Mouse (Mus musculus) adrenal gland, postnatal 14 days (tissue): ENCODE results near the gene Kcnq1. TPM values are rescaled to one million over a fixed set of nuclear protein-coding genes. Genes with fewer than 3 reads are reported as not detected.
A peak's percentile ranks its signal among the peaks of the same experiment; 100 is the strongest.

Experiments used
- DNase-seq: peaks from one replicate; pipeline ENCODE4 v3.0.0; 2021; ENCODE audit warnings: mixed read lengths
- long read RNA-seq, 2 experiments: library from polyadenylated mRNA; stranded (forward); transcript quantifications; one replicate each; pipeline ENCODE4 v2.0.0; 2021
- total RNA-seq: library from RNA; stranded (reverse); gene quantifications from 2 replicates; pipeline ENCODE4 v1.2.3, GENCODE M21; 2021

Gene Kcnq1
- 4.4 and 6.1 TPM in 2 replicates for total RNA-seq
- long read RNA-seq, experiment 1, partial matches to known transcripts = 0 of 5 reads
- long read RNA-seq, experiment 1, other reads (novel, unspliced or antisense) = 2 of 5 reads
- long read RNA-seq, experiment 2, partial matches to known transcripts = 2 of 3 reads
- long read RNA-seq, experiment 2, other reads (novel, unspliced or antisense) = 1 of 3 reads

DNA sequence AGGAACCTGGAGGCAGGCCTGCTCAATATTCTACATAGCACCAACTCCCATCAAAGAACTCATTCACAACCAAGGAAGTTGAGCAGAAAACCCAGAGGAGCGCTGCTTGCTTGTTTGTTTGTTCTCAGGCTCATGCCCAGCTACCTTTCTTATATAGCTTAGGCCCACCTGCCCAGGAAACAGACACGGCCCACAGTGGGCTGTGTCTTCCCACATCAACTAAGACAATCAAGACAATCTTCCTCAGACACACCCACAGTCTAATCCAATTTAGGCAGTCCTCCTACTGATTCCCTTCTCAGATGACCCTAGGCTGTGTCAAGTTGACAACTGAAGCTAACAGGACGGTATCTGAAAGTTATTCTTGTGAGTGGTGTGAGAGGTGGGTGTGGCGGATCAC, at the start of gene Kcnq1:
Kcnq1 (plus strand) TSS at position 301 of the 400 bp plus-strand sequence.
- no peak for DNase-seq

DNA sequence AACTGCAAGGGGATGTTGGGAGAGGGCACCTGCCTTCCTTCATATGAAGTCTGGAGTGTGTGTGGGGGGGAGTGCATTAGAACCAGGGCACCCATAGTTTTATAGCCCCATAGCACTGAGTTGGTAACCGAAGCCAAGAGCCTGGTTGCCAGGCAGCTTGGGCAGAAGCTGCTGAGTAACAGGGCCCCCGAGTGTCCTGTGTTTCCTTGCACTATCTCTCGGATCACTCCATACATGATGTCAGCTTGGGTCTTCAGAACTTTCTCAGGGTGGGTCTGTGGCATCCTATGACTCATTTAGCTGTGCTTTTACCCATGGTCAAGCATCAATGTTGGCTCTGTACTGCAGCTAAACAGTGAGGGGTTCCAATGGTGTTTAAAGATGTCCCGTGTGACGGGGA, 49.1 kb upstream of the Kcnq1 start:
- DNase-seq = no peak

DNA sequence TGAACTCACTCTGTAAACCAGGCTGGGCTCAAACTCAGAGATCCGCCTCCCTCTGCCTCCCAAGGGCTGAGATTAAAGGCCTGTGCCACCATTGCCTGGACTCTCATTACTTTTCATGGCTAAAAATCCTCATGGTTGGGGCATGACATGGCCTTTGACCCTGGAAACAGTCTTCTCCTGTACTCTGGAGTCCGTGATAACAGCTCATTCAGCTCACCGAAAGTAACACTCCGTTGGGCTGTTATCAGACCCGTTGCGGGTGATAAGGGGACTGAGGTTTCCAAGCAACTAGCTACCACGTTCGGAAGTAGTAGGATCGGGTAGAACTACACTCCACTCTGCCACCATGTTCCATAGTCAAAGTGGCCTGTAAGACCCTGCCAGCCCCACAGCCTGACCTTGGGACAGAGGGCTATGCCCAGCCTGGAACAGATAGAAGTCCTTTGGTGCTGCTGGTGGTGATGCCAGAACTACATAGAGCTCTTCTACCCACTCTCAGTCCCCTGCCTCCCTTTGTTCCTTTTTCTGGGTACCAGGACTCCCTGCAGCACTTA, 48.4 kb upstream of the Kcnq1 start:
- DNase-seq = no peak

DNA sequence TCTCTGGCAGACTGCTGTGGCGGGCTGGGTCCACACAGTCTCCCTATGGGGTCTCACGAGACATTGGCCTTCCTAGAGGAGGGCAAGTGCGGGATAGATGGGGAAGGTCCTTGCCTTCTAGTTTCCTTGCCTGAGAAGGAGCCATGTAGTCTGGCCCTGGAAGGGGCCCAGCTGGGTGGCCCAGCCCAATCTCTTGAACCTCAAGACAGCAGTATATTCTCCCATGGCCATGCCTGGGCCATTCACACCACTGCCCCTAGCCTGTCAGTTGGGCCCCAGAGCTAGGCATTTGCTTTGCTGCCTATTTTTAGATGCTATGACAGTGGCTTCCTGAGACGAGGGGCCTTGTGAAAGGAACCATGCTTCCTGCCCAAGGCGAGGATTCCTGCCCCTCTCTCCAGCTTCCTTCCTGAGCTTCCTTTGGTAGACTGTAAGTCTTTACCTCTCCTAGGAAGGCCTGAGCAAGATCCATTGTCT, 47.9 kb upstream of the Kcnq1 start:
- peak; percentile 43 for DNase-seq

DNA sequence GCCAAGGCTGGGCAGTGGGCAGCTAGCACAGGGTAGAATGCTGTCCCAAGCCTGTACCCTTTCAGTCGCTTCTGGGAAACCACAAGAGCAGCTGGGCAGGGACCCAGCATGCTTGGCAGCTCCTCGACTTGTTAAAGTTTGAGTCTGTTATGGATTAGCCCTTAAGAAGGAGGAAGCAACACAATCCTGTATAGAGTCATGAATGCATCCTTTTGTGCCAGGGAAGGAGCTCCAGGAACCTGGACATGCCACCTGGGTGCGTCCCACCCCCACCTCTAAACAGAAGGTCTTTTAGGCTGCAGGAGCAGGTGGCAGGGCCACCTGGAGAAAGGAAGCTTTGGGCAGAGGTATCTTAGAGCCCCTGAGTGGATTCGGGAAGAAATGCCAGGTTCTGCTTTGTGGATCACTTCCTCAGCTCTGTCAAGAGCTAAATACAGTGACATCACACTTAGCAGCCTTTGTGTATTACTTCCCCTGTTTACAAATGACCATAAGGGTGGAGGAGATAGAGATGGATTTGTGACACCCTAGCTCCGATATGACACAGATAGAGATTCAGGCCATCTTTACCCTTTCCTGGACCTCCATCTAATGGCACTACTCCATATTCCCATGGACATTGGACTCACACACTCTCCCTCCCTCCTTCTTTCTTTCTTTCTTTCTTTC, 46.8 kb upstream of the Kcnq1 start:
- DNase-seq = no peak

DNA sequence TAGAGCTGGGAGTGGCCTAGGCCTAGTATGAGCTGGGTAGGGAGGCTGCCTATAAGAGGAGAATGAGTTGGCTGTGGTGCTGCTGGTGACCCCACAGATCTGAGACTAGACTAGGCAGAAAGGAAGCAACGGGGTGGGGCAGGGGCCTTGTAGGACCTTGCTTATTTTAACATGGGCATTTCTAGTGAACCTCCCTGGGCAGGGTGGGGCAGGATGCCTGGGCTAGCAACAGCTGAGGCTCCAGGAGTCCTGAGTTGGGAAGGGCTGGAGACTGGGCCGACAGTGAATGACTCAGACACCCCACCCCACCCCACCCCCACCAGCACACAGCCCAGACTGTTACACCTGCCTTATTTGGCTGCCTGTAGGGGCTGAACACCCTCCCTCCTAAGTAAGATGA, 43.5 kb upstream of the Kcnq1 start:
- no peak for DNase-seq

DNA sequence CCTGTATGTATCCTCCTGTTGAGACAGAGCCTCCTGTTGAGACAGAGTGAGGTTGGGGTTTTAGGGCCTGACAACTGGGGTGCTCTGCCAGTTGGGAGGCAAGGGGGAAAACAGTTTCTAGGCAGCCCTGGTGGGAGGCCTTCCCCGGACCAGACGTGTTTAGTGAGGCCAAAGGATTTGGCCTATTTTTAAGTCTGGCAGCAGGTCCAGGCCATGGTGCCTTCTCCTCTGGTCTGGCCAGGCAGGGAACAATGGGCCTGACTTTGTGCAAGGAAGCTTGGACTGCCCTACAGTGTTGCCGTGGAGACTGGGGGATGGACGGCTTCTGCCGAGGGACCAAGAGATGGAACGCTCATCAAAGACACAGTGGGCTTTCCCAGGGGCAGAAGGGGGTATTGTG, 41.9 kb upstream of the Kcnq1 start:
- no peak for DNase-seq

DNA sequence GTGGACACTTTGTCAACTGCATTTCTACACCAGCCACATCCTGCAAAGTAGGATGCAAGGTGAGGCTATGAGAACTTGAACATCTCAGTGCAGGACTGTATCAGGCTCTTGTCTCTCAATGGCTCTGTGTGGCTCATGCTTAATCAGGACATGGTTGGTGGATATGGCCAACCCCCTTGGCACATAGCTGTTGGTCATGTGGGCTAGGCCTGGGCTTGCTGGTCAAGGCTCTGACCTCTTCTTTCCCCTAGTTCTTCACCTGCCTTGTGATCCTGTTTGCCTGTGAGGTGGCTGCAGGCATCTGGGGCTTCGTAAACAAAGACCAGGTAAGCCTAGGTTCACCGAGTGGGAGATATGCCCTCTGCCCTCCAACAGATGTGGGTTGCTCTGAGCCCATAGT, 40.5 kb upstream of the Kcnq1 start:
- no peak for DNase-seq

DNA sequence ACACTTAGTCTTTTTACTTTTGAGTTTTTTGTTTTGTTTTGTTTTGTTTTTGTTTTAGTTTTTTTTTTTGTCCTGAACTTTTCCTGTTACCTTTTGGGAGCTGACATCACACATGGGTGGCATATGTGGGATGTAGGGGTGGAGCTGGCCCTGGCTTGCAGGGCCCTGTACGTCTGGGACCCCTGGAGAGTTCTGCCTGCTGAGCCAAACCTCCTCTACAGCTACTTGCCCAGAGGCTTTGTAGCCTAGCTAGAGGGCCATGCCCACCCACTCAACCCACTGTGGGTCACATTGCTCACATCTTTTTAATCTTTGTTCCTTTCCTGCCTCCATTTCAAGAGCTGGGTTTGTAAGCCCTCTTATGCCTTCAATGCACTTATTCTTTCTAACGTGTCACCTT, 38.7 kb upstream of the Kcnq1 start:
- no peak for DNase-seq

DNA sequence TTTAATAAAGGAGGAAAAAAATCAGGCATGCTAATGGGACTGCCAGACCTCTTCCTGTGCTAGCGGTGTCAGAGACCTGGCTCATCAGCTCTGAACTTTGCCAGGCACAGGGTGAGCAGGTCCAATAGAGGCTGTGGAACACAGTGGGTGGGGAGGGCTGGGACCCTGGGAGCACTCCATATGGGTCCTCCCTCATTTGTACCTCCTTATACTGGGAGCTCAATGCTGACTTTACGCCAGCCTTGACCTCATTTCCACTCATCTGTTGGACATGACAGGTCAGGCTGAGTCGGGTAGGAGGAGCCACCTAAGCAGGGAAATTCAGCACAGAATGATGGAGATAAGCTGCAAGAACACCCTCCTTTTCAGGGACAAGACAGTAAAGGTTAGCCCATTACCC, 38.3 kb upstream of the Kcnq1 start:
- peak; percentile 45 for DNase-seq

DNA sequence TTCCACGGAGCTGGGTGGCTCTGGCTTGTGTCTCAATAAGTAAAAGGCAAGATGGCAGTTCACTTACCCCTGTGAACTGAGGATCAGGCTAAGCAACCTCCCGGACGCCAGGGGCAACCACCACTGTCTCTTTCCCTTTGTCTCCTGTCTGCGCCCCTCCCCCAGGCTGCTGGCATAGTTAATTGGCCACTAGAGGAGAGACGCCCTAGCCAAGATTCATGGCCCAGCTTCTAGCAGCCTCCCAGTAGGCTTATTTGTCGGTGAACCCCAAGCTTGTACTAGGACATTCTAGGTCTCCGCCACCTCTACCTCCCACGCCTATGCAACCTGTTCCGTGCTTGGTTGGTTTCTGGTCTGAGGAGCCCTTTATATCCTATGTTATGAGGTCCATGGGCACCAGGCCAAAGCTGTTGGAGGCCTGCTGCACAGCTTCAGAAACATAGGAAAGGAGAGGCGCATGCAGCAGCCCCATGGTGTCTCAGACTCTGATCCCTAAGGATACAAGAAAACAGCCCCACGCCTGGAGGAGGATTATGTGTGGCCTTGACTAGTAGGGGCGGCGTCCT, 37.8 kb upstream of the Kcnq1 start:
- DNase-seq = peak; percentile 69

DNA sequence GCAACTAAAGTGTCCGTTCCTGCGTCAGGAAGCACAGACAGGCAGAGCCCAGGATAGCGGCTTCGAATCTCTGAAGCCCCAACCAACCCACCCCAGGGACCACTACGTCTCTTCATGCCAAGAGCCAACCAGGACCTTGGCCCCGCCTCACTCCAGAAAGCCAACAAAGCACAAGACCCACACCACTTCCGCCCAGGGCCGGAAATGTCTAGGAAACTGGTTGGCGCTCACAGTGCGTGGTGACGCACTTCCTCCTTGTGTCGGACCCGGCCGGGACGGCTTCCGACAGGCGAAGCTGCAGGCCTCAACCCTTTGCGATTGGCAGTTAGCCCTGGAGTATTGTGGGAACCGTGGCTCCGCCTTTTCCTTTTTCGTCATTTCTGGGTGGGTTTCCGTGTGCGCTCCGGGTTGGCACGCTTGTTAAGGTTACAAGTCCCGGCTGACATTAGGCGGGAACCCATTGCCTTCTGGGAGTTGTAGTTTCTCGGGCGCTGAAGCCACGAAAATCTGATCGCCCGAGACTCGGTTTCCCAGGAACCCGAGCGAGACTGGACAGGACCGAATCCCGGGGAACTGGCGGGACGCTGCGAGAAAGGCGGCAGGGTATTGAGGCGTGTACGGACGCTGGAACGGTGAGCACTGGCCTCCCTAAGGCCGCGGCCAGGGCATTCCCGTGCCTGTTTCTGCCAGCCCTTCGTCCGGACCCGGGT, 37.1 kb upstream of the Kcnq1 start, which contains the start of gene Tssc4:
Tssc4 (plus strand) TSS at position 368 of the 710 bp plus-strand sequence.
- DNase-seq = peak; percentile 97

DNA sequence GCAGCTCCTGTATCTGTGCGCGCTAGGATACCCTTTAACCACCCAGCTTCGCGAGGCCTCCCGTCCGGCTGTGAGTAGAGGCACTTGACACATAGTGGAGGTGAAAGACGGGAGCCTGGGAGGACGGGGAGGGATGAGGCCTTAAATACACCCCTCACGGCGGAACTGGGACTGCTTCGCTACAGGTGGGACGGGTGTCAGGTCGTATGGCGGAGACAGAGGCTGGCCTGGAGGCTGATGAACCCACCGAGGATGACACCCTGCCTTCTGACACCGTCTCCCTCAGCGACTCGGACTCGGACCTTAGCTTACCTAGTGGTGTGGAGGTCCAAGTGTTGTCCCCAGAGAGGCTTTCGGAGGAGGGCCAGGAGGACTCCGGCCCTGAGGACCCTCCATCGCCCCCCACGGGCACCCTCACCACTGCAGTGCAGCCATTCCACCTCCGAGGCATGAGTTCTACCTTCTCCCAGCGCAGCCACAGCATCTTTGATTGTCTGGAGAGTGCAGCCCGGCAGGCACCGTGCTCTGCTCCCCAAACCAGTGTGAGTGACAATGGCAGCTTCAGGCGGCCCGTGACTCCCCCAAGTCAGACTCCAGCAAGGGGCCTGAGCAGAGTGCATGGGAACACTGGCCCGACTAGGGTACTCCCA, 36.3 kb upstream of the Kcnq1 start:
- peak; percentile 46 for DNase-seq

DNA sequence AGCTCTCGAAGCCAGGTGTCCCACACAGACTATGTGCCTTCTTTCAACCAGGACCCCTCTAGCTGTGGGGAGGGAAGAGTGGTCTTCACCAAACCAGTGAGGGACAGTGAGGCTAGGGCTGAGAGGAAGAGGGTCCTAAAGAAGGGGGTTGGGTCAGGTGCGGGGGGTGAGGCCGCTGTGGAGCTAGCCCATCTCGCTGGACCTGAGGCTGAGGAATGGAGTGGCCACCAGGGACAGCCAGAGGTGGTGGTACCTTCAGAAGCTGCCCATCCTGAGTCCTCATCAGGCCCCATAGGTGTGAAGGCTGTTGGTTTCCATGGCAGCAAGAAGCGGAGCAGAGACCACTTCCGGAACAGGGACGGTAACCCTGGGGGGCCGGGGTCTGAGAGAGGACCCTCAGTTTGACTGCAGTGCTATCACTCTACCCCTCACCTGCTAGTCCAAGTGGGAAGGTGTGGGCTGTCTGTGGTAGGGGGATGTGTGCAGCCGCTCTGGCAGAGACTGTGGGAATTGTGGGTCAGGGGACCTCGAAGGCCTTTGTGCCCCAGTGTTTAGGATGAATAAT, 35.6 kb upstream of the Kcnq1 start:
- no peak for DNase-seq

DNA sequence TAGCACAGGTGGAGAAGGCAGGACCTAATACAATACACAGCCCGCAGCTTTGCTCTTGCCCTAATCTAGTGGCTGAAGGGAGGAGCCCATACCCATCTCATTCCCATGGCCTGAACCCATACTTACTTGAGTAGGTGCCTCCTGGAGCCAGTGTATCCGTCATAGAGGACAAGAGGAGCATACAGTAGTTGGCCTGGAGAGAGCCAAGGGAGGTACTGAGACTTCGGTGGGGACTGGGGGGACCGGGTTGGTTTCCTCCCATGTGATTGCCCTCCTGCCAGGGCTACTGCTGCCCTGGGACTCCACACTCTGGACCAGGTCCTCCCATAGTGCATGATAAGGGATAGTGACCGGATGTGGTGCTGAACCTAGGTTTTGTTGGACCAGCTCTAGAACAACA, 33.6 kb upstream of the Kcnq1 start:
- no peak for DNase-seq

DNA sequence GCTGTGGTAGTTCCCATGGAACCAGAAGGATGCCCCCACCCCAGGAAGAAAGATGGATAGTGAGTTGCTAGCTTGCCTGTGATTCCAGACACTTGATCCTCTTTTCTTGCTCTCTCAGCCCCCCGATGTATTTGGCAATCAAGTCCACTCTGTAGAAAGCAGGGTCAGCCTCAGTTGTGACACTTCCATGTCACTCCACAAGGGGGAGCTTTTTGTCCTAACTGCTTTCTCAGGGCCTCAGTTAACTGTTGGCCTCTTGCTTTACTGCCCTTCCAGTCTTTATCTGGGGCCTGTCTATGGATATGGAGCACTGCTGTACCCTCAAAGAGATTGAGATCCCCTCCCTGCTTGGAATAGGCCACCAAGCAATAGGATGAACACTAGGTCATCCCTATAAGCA, 33.1 kb upstream of the Kcnq1 start:
- peak; percentile 64 for DNase-seq

DNA sequence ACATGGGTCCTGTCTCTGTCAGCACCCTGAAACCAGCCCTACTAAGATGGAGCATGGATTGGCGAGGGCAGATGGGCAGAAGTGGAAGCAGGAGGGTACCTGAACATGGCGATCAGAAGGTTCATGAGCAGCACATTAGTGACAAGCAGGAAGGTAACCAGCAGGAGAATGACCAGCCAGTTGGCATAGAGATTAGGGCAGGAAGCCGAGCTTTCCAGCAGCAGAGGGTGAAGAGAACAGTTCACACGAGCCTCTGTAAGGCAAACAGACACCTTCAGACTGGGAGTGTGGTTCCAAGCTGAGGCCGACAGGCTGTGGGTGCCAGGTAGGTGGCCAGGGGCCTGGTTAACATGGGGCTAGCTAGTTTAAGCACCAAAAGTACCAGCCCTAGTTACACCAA, 30.8 kb upstream of the Kcnq1 start:
- no peak for DNase-seq

DNA sequence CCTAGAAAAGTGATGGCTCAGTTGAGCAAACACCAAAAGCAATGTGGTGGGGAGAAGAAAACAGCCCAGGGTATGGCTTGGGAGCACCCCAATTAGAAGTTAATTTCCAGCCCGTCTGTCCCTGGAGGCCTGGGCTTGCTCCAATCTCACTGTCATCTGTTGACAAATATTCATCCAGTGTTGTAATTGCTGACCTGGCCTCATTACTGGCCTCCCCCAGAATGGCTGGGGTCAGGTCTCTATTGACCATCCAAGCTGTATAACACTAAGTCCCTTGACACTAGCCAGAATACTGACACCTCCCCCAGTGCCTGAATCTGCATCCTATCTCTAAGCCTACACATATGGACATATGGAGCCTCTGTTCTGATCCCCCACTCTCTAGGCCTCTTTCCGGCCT, 28.8 kb upstream of the Kcnq1 start:
- no peak for DNase-seq

DNA sequence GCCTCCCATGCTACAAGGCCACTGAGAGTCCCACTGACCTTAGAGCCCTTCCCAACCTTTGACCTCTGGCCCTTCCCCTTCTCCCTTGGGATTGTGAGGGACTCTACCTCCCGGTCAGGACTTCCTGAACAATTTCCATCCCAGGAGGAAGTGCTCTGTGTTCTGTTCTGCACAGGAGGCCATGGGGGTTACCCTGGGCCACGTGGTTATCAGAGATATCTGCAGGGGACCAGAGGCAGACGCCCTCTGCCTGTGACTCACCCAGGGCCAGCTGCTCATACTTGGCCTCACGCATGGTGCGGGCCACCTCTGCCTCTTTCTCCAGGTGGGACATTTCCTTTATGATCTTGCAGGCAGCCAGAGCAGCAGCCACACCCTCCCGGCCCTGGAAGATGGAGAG, 24.1 kb upstream of the Kcnq1 start:
- peak; percentile 25 for DNase-seq

DNA sequence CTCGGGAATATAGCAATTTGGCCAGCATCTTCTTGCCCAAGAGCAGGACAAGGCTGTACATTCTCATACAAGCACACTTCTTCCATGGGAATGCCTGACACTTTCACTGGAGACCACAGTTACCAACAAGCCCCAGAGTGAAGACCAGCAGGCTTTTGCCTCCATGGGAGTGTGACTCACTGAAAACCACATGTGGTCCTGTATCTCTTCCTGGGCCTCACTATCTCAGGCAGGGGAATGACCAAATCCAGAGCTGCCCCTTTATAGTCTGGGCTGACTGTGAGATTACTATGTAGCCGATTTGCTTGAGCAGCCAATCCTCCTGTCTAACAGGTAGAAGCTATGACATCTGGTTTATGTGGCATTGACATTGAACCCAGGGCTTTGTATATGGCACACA, 22.5 kb upstream of the Kcnq1 start:
- no peak for DNase-seq

DNA sequence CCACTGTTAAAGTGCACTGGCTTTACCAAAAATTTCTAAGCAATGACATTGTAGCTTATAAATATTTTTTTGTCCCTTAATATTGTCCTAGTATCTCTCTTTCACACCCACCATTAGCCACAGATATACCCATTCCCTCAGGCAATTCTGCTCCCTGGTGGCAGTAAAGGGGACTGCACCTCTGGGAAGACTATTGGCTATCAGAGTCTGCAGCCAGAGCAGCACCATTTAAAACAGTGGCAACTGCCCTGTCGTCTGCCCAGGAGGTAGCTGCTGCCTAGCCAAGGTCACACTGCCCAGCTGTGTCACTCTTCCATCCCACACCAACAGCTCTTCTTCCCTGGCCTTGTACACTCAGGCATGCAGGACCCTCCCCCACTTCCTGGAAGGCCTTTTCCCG, 19.8 kb upstream of the Kcnq1 start:
- peak; percentile 86 for DNase-seq

DNA sequence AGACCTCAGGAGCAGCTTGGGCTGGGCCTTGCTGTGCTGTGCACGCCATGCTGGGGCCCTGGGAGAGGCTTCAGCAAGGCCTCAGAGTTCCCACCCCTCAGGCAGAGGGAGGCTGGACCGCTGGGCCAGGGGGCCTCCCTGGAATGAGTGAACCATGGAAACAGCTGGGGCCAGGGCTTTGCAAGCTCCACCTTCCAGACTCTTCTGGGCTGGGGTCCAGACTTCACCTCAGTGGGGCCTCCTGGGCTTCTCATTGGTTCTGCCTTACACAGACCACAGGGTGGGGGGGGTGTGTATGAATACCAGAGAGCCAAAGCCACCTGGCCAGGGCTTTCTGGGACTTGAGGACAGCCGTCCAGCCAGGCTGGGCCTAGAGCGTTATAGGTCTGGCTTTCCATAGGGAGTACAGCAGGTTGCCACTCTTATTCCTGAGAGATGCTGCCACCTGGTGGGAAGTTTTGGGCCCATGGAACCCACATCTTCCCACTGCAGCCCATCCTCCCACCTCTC, 19.0 kb upstream of the Kcnq1 start:
- peak; percentile 65 for DNase-seq
